Mouse (Mus musculus): ENCODE data around the gene Dido1. TPM values are rescaled to one million over a fixed set of nuclear protein-coding genes. Genes with fewer than 3 reads are reported as not detected.

Dido1 gene
- polyA plus RNA-seq, 1 experiment: 42.2 TPM

GRCm38 (mm10) chr2:180737984-180738383 lies 28.2 kb upstream of the Dido1 start:
- DNase-seq: no peak
- Histone ChIP-seq H3K4me1 (replicated peaks; ENCODE audit: control insufficient read depth, insufficient read depth, low read length) (no peaks in the 10 kb centered on the region), H3K36me3 (ENCODE audit: control insufficient read depth, insufficient read depth, low read length) (no peaks in the 10 kb centered on the region), H3K27me3 (ENCODE audit: control insufficient read depth, insufficient read depth, low read length) (no peaks in the 10 kb centered on the region), H3K4me3 (ENCODE audit: control insufficient read depth, insufficient read depth, low read length) (no peak overlapping the region), H3K27ac (ENCODE audit: control insufficient read depth, insufficient read depth, low read length) (no peak overlapping the region)
- TF ChIP-seq POLR2A (IDR thresholded peaks at IDR 0.05; ENCODE audit: control insufficient read depth, extremely low read depth, insufficient read depth, low read length, poor library complexity): no peak
- TF ChIP-seq CTCF (IDR thresholded peaks at IDR 0.05; ENCODE audit: borderline replicate concordance, control insufficient read depth, extremely low read depth, insufficient read depth, low read length, poor library complexity): no peak
- 95% methylated on average over 2 of the region's 2 CpGs for WGBS

GRCm38 (mm10) chr2:180735232-180735631 lies 25.4 kb upstream of the Dido1 start:
- 90% methylated on average over 7 of the region's 7 CpGs for WGBS

GRCm38 (mm10) chr2:180731984-180732383 lies 22.2 kb upstream of the Dido1 start:
- 51% methylated on average over 6 of the region's 6 CpGs for whole genome bisulfite sequencing
- no peaks in the 10 kb centered on the region for H3K36me3 ChIP-seq (ENCODE audit: control insufficient read depth, insufficient read depth, low read length)
- peaks cover 42% of the 10 kb centered on the region for H3K4me1 ChIP-seq (replicated peaks; ENCODE audit: control insufficient read depth, insufficient read depth, low read length)
- H3K27me3 ChIP-seq (ENCODE audit: control insufficient read depth, insufficient read depth, low read length): no peaks in the 10 kb centered on the region
- H3K4me3 ChIP-seq (ENCODE audit: control insufficient read depth, insufficient read depth, low read length): no peak overlapping the region
- DNase-seq: no peak
- TF ChIP-seq CTCF (IDR thresholded peaks at IDR 0.05; ENCODE audit: borderline replicate concordance, control insufficient read depth, extremely low read depth, insufficient read depth, low read length, poor library complexity): no peak
- no peak for TF ChIP-seq POLR2A (IDR thresholded peaks at IDR 0.05; ENCODE audit: control insufficient read depth, extremely low read depth, insufficient read depth, low read length, poor library complexity)
- peak overlapping the region; percentile 93 for H3K27ac ChIP-seq (ENCODE audit: control insufficient read depth, insufficient read depth, low read length)

More at GRCm38 (mm10) chr2:180735232-180735631, 25.4 kb upstream of the Dido1 start:
- H3K4me3 ChIP-seq (ENCODE audit: control insufficient read depth, insufficient read depth, low read length): no peak overlapping the region
- H3K27ac ChIP-seq (ENCODE audit: control insufficient read depth, insufficient read depth, low read length): no peak overlapping the region
- H3K36me3 ChIP-seq (ENCODE audit: control insufficient read depth, insufficient read depth, low read length): no peaks in the 10 kb centered on the region
- H3K27me3 ChIP-seq (ENCODE audit: control insufficient read depth, insufficient read depth, low read length): no peaks in the 10 kb centered on the region
- no peak for DNase-seq
- no peak for TF ChIP-seq POLR2A (IDR thresholded peaks at IDR 0.05; ENCODE audit: control insufficient read depth, extremely low read depth, insufficient read depth, low read length, poor library complexity)
- no peak for TF ChIP-seq CTCF (IDR thresholded peaks at IDR 0.05; ENCODE audit: borderline replicate concordance, control insufficient read depth, extremely low read depth, insufficient read depth, low read length, poor library complexity)
- peaks cover 19% of the 10 kb centered on the region for H3K4me1 ChIP-seq (replicated peaks; ENCODE audit: control insufficient read depth, insufficient read depth, low read length)

- H3K4me1 ChIP-seq (replicated peaks; ENCODE audit: control insufficient read depth, insufficient read depth, low read length): peaks cover 51% of the 10 kb centered on the region
- H3K27me3 ChIP-seq (ENCODE audit: control insufficient read depth, insufficient read depth, low read length): no peaks in the 10 kb centered on the region
- H3K27ac ChIP-seq (ENCODE audit: control insufficient read depth, insufficient read depth, low read length): peak overlapping the region; percentile 93
- no peak for TF ChIP-seq CTCF (IDR thresholded peaks at IDR 0.05; ENCODE audit: borderline replicate concordance, control insufficient read depth, extremely low read depth, insufficient read depth, low read length, poor library complexity)
- no peak for TF ChIP-seq POLR2A (IDR thresholded peaks at IDR 0.05; ENCODE audit: control insufficient read depth, extremely low read depth, insufficient read depth, low read length, poor library complexity)
- peak; percentile 60 for DNase-seq
- H3K4me3 ChIP-seq (ENCODE audit: control insufficient read depth, insufficient read depth, low read length): no peak overlapping the region
- H3K36me3 ChIP-seq (ENCODE audit: control insufficient read depth, insufficient read depth, low read length): no peaks in the 10 kb centered on the region
- 10% methylated on average over 3 of the region's 3 CpGs for WGBS
These were observed 21.2 kb upstream of the Dido1 start for GRCm38 (mm10) chr2:180731036-180731435.

GRCm38 (mm10) chr2:180727613-180728021 lies 17.8 kb upstream of the Dido1 start:
- no peak overlapping the region; the same call in 1 of the 2 replicates for H3K27ac ChIP-seq (ENCODE audit: control insufficient read depth, insufficient read depth, low read length)
- no peak overlapping the region for H3K4me3 ChIP-seq (ENCODE audit: control insufficient read depth, insufficient read depth, low read length)
- TF ChIP-seq POLR2A (IDR thresholded peaks at IDR 0.05; ENCODE audit: control insufficient read depth, extremely low read depth, insufficient read depth, low read length, poor library complexity) (no peak), CTCF (IDR thresholded peaks at IDR 0.05; ENCODE audit: borderline replicate concordance, control insufficient read depth, extremely low read depth, insufficient read depth, low read length, poor library complexity) (no peak)
- H3K36me3 ChIP-seq (ENCODE audit: control insufficient read depth, insufficient read depth, low read length): no peaks in the 10 kb centered on the region
- 72% methylated on average over 4 of the region's 4 CpGs for WGBS
- H3K27me3 ChIP-seq (ENCODE audit: control insufficient read depth, insufficient read depth, low read length): no peaks in the 10 kb centered on the region
- DNase-seq: no peak
- peaks cover 67% of the 10 kb centered on the region for H3K4me1 ChIP-seq (replicated peaks; ENCODE audit: control insufficient read depth, insufficient read depth, low read length)

- Histone ChIP-seq H3K4me3 (ENCODE audit: control insufficient read depth, insufficient read depth, low read length) (no peak overlapping the region), H3K27ac (ENCODE audit: control insufficient read depth, insufficient read depth, low read length) (peak overlapping the region; percentile 56), H3K36me3 (ENCODE audit: control insufficient read depth, insufficient read depth, low read length) (peaks cover 7% of the 10 kb centered on the region; the same call in 1 of the 2 replicates), H3K4me1 (replicated peaks; ENCODE audit: control insufficient read depth, insufficient read depth, low read length) (peaks cover 61% of the 10 kb centered on the region), H3K27me3 (ENCODE audit: control insufficient read depth, insufficient read depth, low read length) (no peaks in the 10 kb centered on the region)
- 10% methylated on average over 6 of the region's 6 CpGs for WGBS
- DNase-seq: peak; percentile 65
- no peak for TF ChIP-seq CTCF (IDR thresholded peaks at IDR 0.05; ENCODE audit: borderline replicate concordance, control insufficient read depth, extremely low read depth, insufficient read depth, low read length, poor library complexity)
- TF ChIP-seq POLR2A (IDR thresholded peaks at IDR 0.05; ENCODE audit: control insufficient read depth, extremely low read depth, insufficient read depth, low read length, poor library complexity): 0 out of 2 replicates have a peak, but pooled peaks have one; percentile 34
These were observed 17.1 kb upstream of the Dido1 start for GRCm38 (mm10) chr2:180726658-180727442.

All from thymus, adult 2 months (tissue).